Mouse (Mus musculus): Measurements from ENCODE around the gene Plpp2. TPM values are rescaled to one million over a fixed set of nuclear protein-coding genes. Genes with fewer than 3 reads are reported as not detected.

The Plpp2 gene
- polyA plus RNA-seq, 1 experiment, result 68.7 TPM

DNA sequence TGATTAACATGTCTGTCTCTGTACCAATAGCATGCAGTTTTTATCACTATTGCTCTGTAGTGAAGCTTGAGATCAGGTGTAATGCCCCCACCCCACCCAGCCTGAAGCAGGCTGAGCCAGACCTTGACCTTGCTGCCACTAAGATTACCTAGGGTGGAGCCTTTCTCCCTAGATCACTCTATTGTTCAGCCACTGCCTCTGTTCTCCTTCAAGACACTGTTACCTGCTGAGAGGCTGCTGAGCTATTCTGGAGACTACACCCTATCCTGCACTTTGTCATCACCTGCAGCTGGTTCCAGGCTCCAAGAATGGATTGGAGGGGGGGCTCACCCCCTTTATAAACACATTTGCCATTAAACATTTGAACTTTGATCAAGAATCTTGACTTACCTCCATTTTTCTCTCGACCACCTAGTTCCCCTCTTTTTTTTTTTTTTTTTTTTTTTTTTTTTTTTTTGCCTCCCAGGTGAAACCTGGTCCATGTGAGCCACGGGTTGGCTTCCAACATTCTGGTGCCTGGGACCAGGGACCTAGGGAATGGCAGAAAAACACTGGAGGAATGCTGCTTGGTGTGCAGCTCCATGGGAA is 36.8 kb downstream of the Plpp2 start:
- Histone ChIP-seq H3K27me3 (ENCODE audit: control insufficient read depth, insufficient read depth, insufficient read length) (no peaks in the 10 kb centered on the region), H3K4me3 (no peak overlapping the region), H3K4me2 (ENCODE audit: low read depth) (no peak overlapping the region), H3ac (ENCODE audit: control insufficient read depth, insufficient read length) (no peak overlapping the region), H3K36me3 (ENCODE audit: control insufficient read depth, insufficient read depth) (no peaks in the 10 kb centered on the region), H3K79me2 (ENCODE audit: control insufficient read depth, insufficient read depth) (no peaks in the 10 kb centered on the region)
- TF ChIP-seq POLR2A (IDR thresholded peaks at IDR 0.05; ENCODE audit: insufficient read length, low read depth) (no peak), POLR2AphosphoS2 (IDR thresholded peaks at IDR 0.05; ENCODE audit: insufficient read length, low read depth) (no peak), TCF12 (IDR thresholded peaks at IDR 0.05; ENCODE audit: insufficient read depth, poor library complexity, severe bottlenecking) (no peak), TCF3 (IDR thresholded peaks at IDR 0.05; ENCODE audit: insufficient read length, low read depth) (no peak), USF1 (IDR thresholded peaks at IDR 0.05; ENCODE audit: low read depth) (no peak), CEBPB (IDR thresholded peaks at IDR 0.05; ENCODE audit: insufficient read depth, poor library complexity, severe bottlenecking) (no peak), E2F4 (IDR thresholded peaks at IDR 0.05; ENCODE audit: insufficient read depth) (no peak), MYOD1 (IDR thresholded peaks at IDR 0.05; ENCODE audit: control insufficient read depth in 1 of 3, insufficient read length in 2 of 3, low read depth in 2 of 3) (no peak), MYOG (IDR thresholded peaks at IDR 0.05; ENCODE audit: control insufficient read depth in 1 of 3, insufficient read depth in 1 of 3, insufficient read length in 2 of 3, low read depth in 2 of 3) (no peak), REST (IDR thresholded peaks at IDR 0.05; ENCODE audit: insufficient read depth, insufficient read length) (no peak), MAX (IDR thresholded peaks at IDR 0.05; ENCODE audit: low read depth) (no peak), SRF (IDR thresholded peaks at IDR 0.05; ENCODE audit: control insufficient read depth, insufficient read length, low read depth) (no peak)

DNA sequence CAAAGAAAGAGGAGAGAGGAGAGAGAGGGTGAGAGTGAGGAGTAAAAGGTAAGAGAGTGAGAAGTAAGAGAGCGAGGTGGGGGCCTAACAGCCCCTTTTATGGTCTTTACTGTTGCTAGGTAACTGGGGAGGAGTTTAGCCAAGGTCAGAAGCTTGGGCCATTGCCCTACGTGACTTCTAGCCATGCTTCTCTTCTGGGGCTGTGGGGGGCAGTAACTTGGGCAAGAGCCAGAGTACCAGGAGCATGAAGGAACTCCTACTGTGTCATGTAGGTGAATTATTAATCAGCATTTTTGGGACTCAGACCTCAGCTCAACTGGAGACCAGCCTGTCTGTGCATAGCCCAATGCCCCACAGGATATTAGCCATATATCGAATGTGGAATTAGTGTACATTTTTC is 37.7 kb downstream of the Plpp2 start:
- Histone ChIP-seq H3K36me3 (ENCODE audit: control insufficient read depth, insufficient read depth) (no peaks in the 10 kb centered on the region), H3K27me3 (ENCODE audit: control insufficient read depth, insufficient read depth, insufficient read length) (no peaks in the 10 kb centered on the region), H3K79me2 (ENCODE audit: control insufficient read depth, insufficient read depth) (no peaks in the 10 kb centered on the region), H3ac (ENCODE audit: control insufficient read depth, insufficient read length) (no peak overlapping the region), H3K4me2 (ENCODE audit: low read depth) (no peak overlapping the region), H3K4me3 (no peak overlapping the region)
- TF ChIP-seq SRF (IDR thresholded peaks at IDR 0.05; ENCODE audit: control insufficient read depth, insufficient read length, low read depth), result no peak
- TF ChIP-seq MYOD1 (IDR thresholded peaks at IDR 0.05; ENCODE audit: control insufficient read depth in 1 of 3, insufficient read length in 2 of 3, low read depth in 2 of 3), result no peak
- no peak for TF ChIP-seq USF1 (IDR thresholded peaks at IDR 0.05; ENCODE audit: low read depth)
- no peak for TF ChIP-seq E2F4 (IDR thresholded peaks at IDR 0.05; ENCODE audit: insufficient read depth)
- no peak for TF ChIP-seq MYOG (IDR thresholded peaks at IDR 0.05; ENCODE audit: control insufficient read depth in 1 of 3, insufficient read depth in 1 of 3, insufficient read length in 2 of 3, low read depth in 2 of 3)
- no peak for TF ChIP-seq POLR2AphosphoS2 (IDR thresholded peaks at IDR 0.05; ENCODE audit: insufficient read length, low read depth)
- TF ChIP-seq REST (IDR thresholded peaks at IDR 0.05; ENCODE audit: insufficient read depth, insufficient read length), result no peak
- TF ChIP-seq MAX (IDR thresholded peaks at IDR 0.05; ENCODE audit: low read depth), result no peak
- no peak for TF ChIP-seq TCF3 (IDR thresholded peaks at IDR 0.05; ENCODE audit: insufficient read length, low read depth)
- TF ChIP-seq TCF12 (IDR thresholded peaks at IDR 0.05; ENCODE audit: insufficient read depth, poor library complexity, severe bottlenecking), result no peak
- no peak for TF ChIP-seq POLR2A (IDR thresholded peaks at IDR 0.05; ENCODE audit: insufficient read length, low read depth)
- TF ChIP-seq CEBPB (IDR thresholded peaks at IDR 0.05; ENCODE audit: insufficient read depth, poor library complexity, severe bottlenecking), result no peak

Other genes with a start within 250 kb of the Plpp2 start
- not detected for gene Vmn2r82, start 177.3 kb downstream of the Plpp2 start, polyA plus RNA-seq (2012; fragmentation: generic; extraction: Trizol)
- gene Vmn2r83, start 65.1 kb downstream of the Plpp2 start, polyA plus RNA-seq (2012; fragmentation: generic; extraction: Trizol), result not detected
- gene Mier2, start 21.4 kb upstream of the Plpp2 start, polyA plus RNA-seq (2012; fragmentation: generic; extraction: Trizol), result 26.6 TPM
- gene Theg, start 53.5 kb upstream of the Plpp2 start, polyA plus RNA-seq (2012; fragmentation: generic; extraction: Trizol), result not detected
- gene C2cd4c, start 80.2 kb upstream of the Plpp2 start, polyA plus RNA-seq (2012; fragmentation: generic; extraction: Trizol), result 0.01 TPM
- gene Shc2, start 104.1 kb upstream of the Plpp2 start, polyA plus RNA-seq (2012; fragmentation: generic; extraction: Trizol), result 2.3 TPM
- not detected for gene Odf3l2, start 111.9 kb upstream of the Plpp2 start, polyA plus RNA-seq (2012; fragmentation: generic; extraction: Trizol)
- gene Madcam1, start 130.8 kb upstream of the Plpp2 start, polyA plus RNA-seq (2012; fragmentation: generic; extraction: Trizol), result not detected
- gene Tpgs1, start 135.6 kb upstream of the Plpp2 start, polyA plus RNA-seq (2012; fragmentation: generic; extraction: Trizol), result 80.2 TPM
- 299 TPM for gene Cdc34, start 148.4 kb upstream of the Plpp2 start, polyA plus RNA-seq (2012; fragmentation: generic; extraction: Trizol)
- 0.71 TPM for gene Gzmm, start 155.2 kb upstream of the Plpp2 start, polyA plus RNA-seq (2012; fragmentation: generic; extraction: Trizol)
- 1,268 TPM for gene Bsg, start 170.7 kb upstream of the Plpp2 start, polyA plus RNA-seq (2012; fragmentation: generic; extraction: Trizol)
- gene Hcn2, start 182.8 kb upstream of the Plpp2 start, polyA plus RNA-seq (2012; fragmentation: generic; extraction: Trizol), result 0.35 TPM
- gene Polrmt, start 212.8 kb upstream of the Plpp2 start, polyA plus RNA-seq (2012; fragmentation: generic; extraction: Trizol), result 82.3 TPM
- gene Fgf22, start 221.3 kb upstream of the Plpp2 start, polyA plus RNA-seq (2012; fragmentation: generic; extraction: Trizol), result 0.26 TPM
- 91.3 TPM for gene Rnf126, start 233.2 kb upstream of the Plpp2 start, polyA plus RNA-seq (2012; fragmentation: generic; extraction: Trizol)
- gene Fstl3, start 243.5 kb upstream of the Plpp2 start, polyA plus RNA-seq (2012; fragmentation: generic; extraction: Trizol), result 28.9 TPM

Measured in myocyte (in vitro differentiated cells).